Mouse (Mus musculus) neural tube, embryonic 13.5 days (tissue): ENCODE data around the gene Afdn. TPM values are rescaled to one million over a fixed set of nuclear protein-coding genes. Genes with fewer than 3 reads are reported as not detected.

Experiments used
- ATAC-seq: fragments of 200-750 bp; cut with Nextera tagmentation; 2 replicates; pipeline ENCODE4 v1.8.0; 2017; ENCODE audit warnings: low read depth, mild to moderate bottlenecking, moderate TSS enrichment, moderate library complexity
- H3K27ac ChIP-seq: fragments of 300-500 bp; sonication (generic); replicated peaks from 2 replicates; pipeline ENCODE4 v1.5.1; 2015; ENCODE audit warnings: moderate library complexity, mild to moderate bottlenecking, inconsistent platforms
- H3K27me3 ChIP-seq: fragments of 300-500 bp; sonication (generic); 2 replicates; pipeline ENCODE4 v1.6.1; 2015; ENCODE audit warnings: mild to moderate bottlenecking, inconsistent platforms
- H3K36me3 ChIP-seq: fragments of 300-500 bp; sonication (generic); 2 replicates; pipeline ENCODE4 v1.6.1; 2015; ENCODE audit warnings: mild to moderate bottlenecking, inconsistent platforms
- H3K4me1 ChIP-seq: fragments of 300-500 bp; sonication (generic); replicated peaks from 2 replicates; pipeline ENCODE4 v1.6.1; 2015; ENCODE audit warnings: inconsistent platforms
- H3K4me2 ChIP-seq: fragments of 300-500 bp; sonication (generic); 2 replicates; pipeline ENCODE4 v1.6.1; 2015; ENCODE audit warnings: inconsistent platforms, mild to moderate bottlenecking, moderate library complexity
- H3K4me3 ChIP-seq: fragments of 300-500 bp; sonication (generic); 2 replicates; pipeline ENCODE4 v1.5.1; 2015; ENCODE audit warnings: mild to moderate bottlenecking, inconsistent platforms
- H3K9ac ChIP-seq: fragments of 300-500 bp; sonication (generic); 2 replicates; pipeline ENCODE4 v1.6.1; 2015; ENCODE audit warnings: moderate library complexity, mild to moderate bottlenecking, inconsistent platforms
- H3K9me3 ChIP-seq: fragments of 300-500 bp; sonication (generic); 2 replicates; pipeline ENCODE4 v1.6.1; 2016; ENCODE audit warnings: inconsistent platforms
- WGBS: fragments of 180-500 bp; shearing (Covaris S2); methylation state at CpG from one replicate; pipeline ENCODE4 v1.1.7; 2015; 5-methylcytosine and 5-hydroxymethylcytosine counted together
- polyA plus RNA-seq: library from polyadenylated mRNA; unstranded; fragments of >200 nt; fragmentation: Nextera tagmentation; extraction: Ambion mirVana; gene quantifications from 2 replicates; pipeline ENCODE4 v1.2.1, GENCODE M21; 2015

The Afdn gene
- polyA plus RNA-seq = 127 and 134 TPM in 2 replicates

- Histone ChIP-seq H3K27me3 (no peaks in the 10 kb centered on the region), H3K9me3 (no peaks in the 10 kb centered on the region), H3K9ac (peak within 1 kb of the TSS; percentile 85), H3K36me3 (no peaks in the 10 kb centered on the region), H3K27ac (peak within 1 kb of the TSS; percentile 95), H3K4me2 (peak within 1 kb of the TSS; percentile 72), H3K4me3 (peak within 1 kb of the TSS; percentile 98), H3K4me1 (peaks cover 44% of the 10 kb centered on the region)
- under 1% methylated on average over 104 of the region's 108 CpGs for WGBS
- ATAC-seq = peak; percentile 89
These were observed at the start of gene Afdn for GRCm38 (mm10) chr17:13759853-13760627. Gene Afdn, plus strand, starts transcription at chr17:13760539.

GRCm38 (mm10) chr17:13711173-13711572 is 49.2 kb upstream of the Afdn start:
- Histone ChIP-seq H3K4me3 (no peak overlapping the region), H3K4me1 (no peaks in the 10 kb centered on the region), H3K36me3 (no peaks in the 10 kb centered on the region), H3K27me3 (no peaks in the 10 kb centered on the region), H3K9ac (no peak overlapping the region), H3K27ac (no peak overlapping the region), H3K4me2 (no peak overlapping the region), H3K9me3 (no peaks in the 10 kb centered on the region)
- WGBS = 91% methylated on average over 5 of the region's 5 CpGs
- ATAC-seq = no peak

- Histone ChIP-seq H3K9me3 (no peaks in the 10 kb centered on the region), H3K27me3 (no peaks in the 10 kb centered on the region), H3K4me2 (no peak overlapping the region), H3K4me3 (no peak overlapping the region), H3K36me3 (no peaks in the 10 kb centered on the region), H3K9ac (no peak overlapping the region), H3K4me1 (no peaks in the 10 kb centered on the region), H3K27ac (no peak overlapping the region)
- 0 out of 2 replicates have a peak, but pooled peaks have one; percentile 14 for ATAC-seq
- WGBS = 83% methylated on average over 6 of the region's 6 CpGs
These were observed 48.2 kb upstream of the Afdn start for GRCm38 (mm10) chr17:13712116-13712515.

- H3K36me3 ChIP-seq = no peaks in the 10 kb centered on the region
- no peaks in the 10 kb centered on the region for H3K4me1 ChIP-seq
- H3K4me3 ChIP-seq = no peak overlapping the region
- 0 out of 2 replicates have a peak, but pooled peaks have one; percentile 40 for ATAC-seq
- no peak overlapping the region for H3K27ac ChIP-seq
- no peaks in the 10 kb centered on the region for H3K27me3 ChIP-seq
- H3K9ac ChIP-seq = no peak overlapping the region
- 91% methylated on average over 3 of the region's 3 CpGs for WGBS
- H3K4me2 ChIP-seq = no peak overlapping the region
- H3K9me3 ChIP-seq = no peaks in the 10 kb centered on the region
These were observed 47.8 kb upstream of the Afdn start for GRCm38 (mm10) chr17:13712518-13712917.

- no peak overlapping the region for H3K4me2 ChIP-seq
- 94% methylated on average over 4 of the region's 4 CpGs for WGBS
- no peaks in the 10 kb centered on the region for H3K9me3 ChIP-seq
- H3K4me1 ChIP-seq = no peaks in the 10 kb centered on the region
- no peaks in the 10 kb centered on the region for H3K27me3 ChIP-seq
- no peak for ATAC-seq
- H3K36me3 ChIP-seq = no peaks in the 10 kb centered on the region
- H3K4me3 ChIP-seq = no peak overlapping the region
- no peak overlapping the region for H3K9ac ChIP-seq
- H3K27ac ChIP-seq = no peak overlapping the region
These were observed 46.2 kb upstream of the Afdn start for GRCm38 (mm10) chr17:13714128-13714527.

- H3K27ac ChIP-seq = no peak overlapping the region
- H3K4me1 ChIP-seq = no peaks in the 10 kb centered on the region
- WGBS = 73% methylated on average over 4 of the region's 4 CpGs
- no peak overlapping the region for H3K4me2 ChIP-seq
- no peak overlapping the region for H3K9ac ChIP-seq
- H3K27me3 ChIP-seq = no peaks in the 10 kb centered on the region
- H3K36me3 ChIP-seq = no peaks in the 10 kb centered on the region
- no peak overlapping the region for H3K4me3 ChIP-seq
- ATAC-seq = no peak
- H3K9me3 ChIP-seq = no peaks in the 10 kb centered on the region
These were observed 45.7 kb upstream of the Afdn start for GRCm38 (mm10) chr17:13714654-13715053.

- Histone ChIP-seq H3K36me3 (no peaks in the 10 kb centered on the region), H3K9ac (no peak overlapping the region), H3K4me1 (no peaks in the 10 kb centered on the region), H3K4me3 (no peak overlapping the region), H3K27ac (no peak overlapping the region), H3K4me2 (no peak overlapping the region), H3K9me3 (no peaks in the 10 kb centered on the region), H3K27me3 (no peaks in the 10 kb centered on the region)
- no peak for ATAC-seq
- 80% methylated on average over 9 of the region's 9 CpGs for WGBS
These were observed 44.8 kb upstream of the Afdn start for GRCm38 (mm10) chr17:13715511-13715910.

GRCm38 (mm10) chr17:13716336-13716735 is 44.0 kb upstream of the Afdn start:
- no peak overlapping the region for H3K9ac ChIP-seq
- WGBS = 91% methylated on average over 6 of the region's 6 CpGs
- H3K27me3 ChIP-seq = no peaks in the 10 kb centered on the region
- no peaks in the 10 kb centered on the region for H3K4me1 ChIP-seq
- ATAC-seq = no peak
- H3K4me3 ChIP-seq = no peak overlapping the region
- no peak overlapping the region for H3K27ac ChIP-seq
- no peak overlapping the region for H3K4me2 ChIP-seq
- H3K9me3 ChIP-seq = no peaks in the 10 kb centered on the region
- no peaks in the 10 kb centered on the region for H3K36me3 ChIP-seq

- Histone ChIP-seq H3K9ac (no peak overlapping the region), H3K9me3 (no peaks in the 10 kb centered on the region), H3K4me1 (peaks cover 3% of the 10 kb centered on the region), H3K4me3 (no peak overlapping the region), H3K27ac (no peak overlapping the region), H3K4me2 (no peak overlapping the region), H3K36me3 (no peaks in the 10 kb centered on the region), H3K27me3 (no peaks in the 10 kb centered on the region)
- 79% methylated on average over 11 of the region's 11 CpGs for WGBS
- ATAC-seq = peak; percentile 24; the same call in 1 of the 2 replicates
These were observed 42.9 kb upstream of the Afdn start for GRCm38 (mm10) chr17:13717428-13717827.

GRCm38 (mm10) chr17:13720187-13720586 is 40.2 kb upstream of the Afdn start:
- no peak for ATAC-seq
- Histone ChIP-seq H3K4me2 (no peak overlapping the region), H3K4me1 (peaks cover 24% of the 10 kb centered on the region), H3K9me3 (no peaks in the 10 kb centered on the region), H3K36me3 (no peaks in the 10 kb centered on the region), H3K27ac (no peak overlapping the region), H3K9ac (no peak overlapping the region), H3K4me3 (no peak overlapping the region), H3K27me3 (no peaks in the 10 kb centered on the region)
- WGBS = 91% methylated on average over 5 of the region's 5 CpGs

GRCm38 (mm10) chr17:13721372-13721771 is 39.0 kb upstream of the Afdn start:
- no peaks in the 10 kb centered on the region for H3K27me3 ChIP-seq
- no peak for ATAC-seq
- no peak overlapping the region for H3K4me3 ChIP-seq
- no peak overlapping the region for H3K9ac ChIP-seq
- 88% methylated on average over 2 of the region's 2 CpGs for WGBS
- no peaks in the 10 kb centered on the region for H3K36me3 ChIP-seq
- H3K4me1 ChIP-seq = peaks cover 25% of the 10 kb centered on the region
- no peaks in the 10 kb centered on the region for H3K9me3 ChIP-seq
- no peak overlapping the region for H3K4me2 ChIP-seq
- H3K27ac ChIP-seq = no peak overlapping the region

GRCm38 (mm10) chr17:13722434-13722833 is 37.9 kb upstream of the Afdn start:
- Histone ChIP-seq H3K36me3 (no peaks in the 10 kb centered on the region), H3K9me3 (no peaks in the 10 kb centered on the region), H3K4me3 (no peak overlapping the region), H3K9ac (no peak overlapping the region), H3K4me1 (peaks cover 25% of the 10 kb centered on the region), H3K4me2 (no peak overlapping the region), H3K27me3 (no peaks in the 10 kb centered on the region), H3K27ac (no peak overlapping the region)
- ATAC-seq = peak; percentile 60; the same call in 1 of the 2 replicates
- 7% methylated on average over 2 of the region's 2 CpGs for WGBS
